Mouse (Mus musculus): ENCODE results near the gene Arl13b. TPM values are rescaled to one million over a fixed set of nuclear protein-coding genes. Genes with fewer than 3 reads are reported as not detected.

The Arl13b gene
- 19.2 and 20.8 TPM in 2 replicates for polyA plus RNA-seq (2015; fragmentation: Nextera tagmentation; extraction: Ambion mirVana)

DNA sequence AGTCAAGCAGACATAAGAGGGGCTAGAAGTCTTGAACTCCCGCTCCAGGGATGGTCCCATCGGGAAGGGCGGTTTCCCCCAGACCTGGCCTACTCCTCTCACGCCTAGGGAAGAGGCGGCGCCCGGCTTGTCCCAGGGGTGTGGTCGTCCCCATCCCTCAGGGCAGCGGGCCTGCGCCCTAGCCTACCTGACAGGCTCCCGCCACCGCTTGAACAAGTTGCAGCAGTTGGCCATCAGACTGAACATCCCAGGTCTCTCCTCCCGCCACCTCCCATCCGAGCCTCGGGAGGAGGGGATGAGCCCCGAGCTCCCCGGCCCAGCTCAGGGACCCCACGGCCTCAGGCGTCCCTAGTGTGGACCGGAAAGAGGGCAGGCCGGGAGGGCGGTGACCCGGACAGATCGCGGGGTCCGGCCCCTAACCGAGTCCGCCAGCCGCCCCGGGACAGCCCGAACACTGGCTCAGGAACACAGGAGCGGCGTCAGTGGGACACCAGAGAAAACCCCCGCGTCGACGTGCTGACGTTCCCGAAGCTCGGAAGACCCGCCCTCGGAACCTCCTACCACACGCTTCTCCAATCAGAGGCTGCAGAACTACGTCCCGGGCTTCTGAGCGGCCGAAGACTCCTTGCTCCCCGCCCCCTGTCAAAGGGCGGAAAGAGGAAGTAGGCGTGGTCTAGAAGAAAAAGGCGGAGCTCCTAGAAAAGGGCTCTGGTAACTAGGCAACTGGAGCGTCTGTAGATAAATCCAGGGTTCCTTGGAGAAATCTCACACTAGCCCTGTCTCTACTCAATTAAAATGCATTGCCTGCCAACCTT, at the start of gene Arl13b:
Arl13b (minus strand) TSS at position 543 of the 815 bp plus-strand sequence.
- Histone ChIP-seq H3K4me2 (replicated peaks; ENCODE audit: low read depth, low read length) (peak within 1 kb of the TSS; percentile 68), H3K9ac (replicated peaks; ENCODE audit: low read length) (peak within 1 kb of the TSS; percentile 83), H3K9me3 (ENCODE audit: low read length) (no peaks in the 10 kb centered on the region), H3K4me3 (ENCODE audit: low read length) (peak within 1 kb of the TSS; percentile 87), H3K36me3 (ENCODE audit: insufficient read depth, low read length) (no peaks in the 10 kb centered on the region), H3K27ac (ENCODE audit: low read length) (peak within 1 kb of the TSS; percentile 50), H3K27me3 (ENCODE audit: insufficient read depth, low read length) (no peaks in the 10 kb centered on the region), H3K4me1 (ENCODE audit: insufficient read depth, low read length) (no peaks in the 10 kb centered on the region)
- peak; percentile 100 for ATAC-seq (ENCODE audit: low FRiP score, low TSS enrichment)
- WGBS: 0% methylated on average over 52 of the region's 52 CpGs

DNA sequence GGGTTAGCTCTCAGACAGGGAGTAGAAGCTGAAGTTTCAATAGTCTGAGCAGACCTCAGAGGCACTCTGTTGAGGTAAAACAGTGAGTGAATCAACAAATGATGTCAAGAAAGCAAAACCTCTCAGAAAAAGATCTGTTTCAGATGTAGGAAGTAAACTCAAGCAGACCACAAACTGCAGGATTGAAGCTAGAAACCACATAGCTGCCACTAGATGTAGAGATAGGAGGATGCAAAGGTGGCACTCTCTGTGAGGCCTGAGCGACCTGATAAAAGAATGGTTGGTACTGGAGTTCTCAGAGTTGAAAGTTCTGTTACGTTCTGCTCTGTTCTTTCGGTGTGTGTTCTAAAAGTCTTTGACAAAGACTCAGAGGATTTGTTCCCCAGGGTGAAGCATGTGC, 49.0 kb upstream of the Arl13b start:
- Histone ChIP-seq H3K27ac (ENCODE audit: low read length) (no peak overlapping the region), H3K4me1 (ENCODE audit: insufficient read depth, low read length) (no peaks in the 10 kb centered on the region), H3K9me3 (ENCODE audit: low read length) (no peaks in the 10 kb centered on the region), H3K4me3 (ENCODE audit: low read length) (no peak overlapping the region), H3K27me3 (ENCODE audit: insufficient read depth, low read length) (no peaks in the 10 kb centered on the region), H3K36me3 (ENCODE audit: insufficient read depth, low read length) (no peaks in the 10 kb centered on the region), H3K9ac (replicated peaks; ENCODE audit: low read length) (no peak overlapping the region), H3K4me2 (replicated peaks; ENCODE audit: low read depth, low read length) (no peak overlapping the region)
- no peak for ATAC-seq (ENCODE audit: low FRiP score, low TSS enrichment)
- 89% methylated on average over 3 of the region's 3 CpGs for WGBS

DNA sequence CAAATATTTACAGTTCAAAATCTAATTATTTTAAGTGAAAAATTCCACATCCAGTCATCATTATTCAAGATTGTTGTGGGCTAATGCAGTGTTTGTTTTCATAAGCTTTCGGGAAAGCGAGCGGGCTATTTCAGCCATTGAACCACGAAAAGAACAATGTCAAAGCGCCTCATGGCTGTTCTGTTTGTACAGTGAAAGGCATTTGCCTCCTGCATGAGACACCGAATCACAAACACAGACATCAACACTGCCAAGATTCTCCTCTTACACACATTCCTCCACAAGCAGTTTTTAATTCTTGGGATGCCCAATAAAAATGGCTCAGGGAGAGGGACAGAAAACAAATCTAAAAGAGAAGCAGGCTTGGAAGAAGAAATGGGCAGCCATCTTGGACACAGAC, 27.2 kb upstream of the Arl13b start:
- no peak for ATAC-seq (ENCODE audit: low FRiP score, low TSS enrichment)
- WGBS: 50% methylated on average over 6 of the region's 6 CpGs
- no peak overlapping the region for H3K9ac ChIP-seq (replicated peaks; ENCODE audit: low read length)
- H3K36me3 ChIP-seq (ENCODE audit: insufficient read depth, low read length): no peaks in the 10 kb centered on the region
- H3K9me3 ChIP-seq (ENCODE audit: low read length): peaks cover 7% of the 10 kb centered on the region; the same call in 1 of the 2 replicates
- no peak overlapping the region for H3K4me3 ChIP-seq (ENCODE audit: low read length)
- peaks cover 6% of the 10 kb centered on the region; the same call in 1 of the 2 replicates for H3K4me1 ChIP-seq (ENCODE audit: insufficient read depth, low read length)
- H3K4me2 ChIP-seq (replicated peaks; ENCODE audit: low read depth, low read length): no peak overlapping the region
- H3K27ac ChIP-seq (ENCODE audit: low read length): no peak overlapping the region
- H3K27me3 ChIP-seq (ENCODE audit: insufficient read depth, low read length): no peaks in the 10 kb centered on the region

DNA sequence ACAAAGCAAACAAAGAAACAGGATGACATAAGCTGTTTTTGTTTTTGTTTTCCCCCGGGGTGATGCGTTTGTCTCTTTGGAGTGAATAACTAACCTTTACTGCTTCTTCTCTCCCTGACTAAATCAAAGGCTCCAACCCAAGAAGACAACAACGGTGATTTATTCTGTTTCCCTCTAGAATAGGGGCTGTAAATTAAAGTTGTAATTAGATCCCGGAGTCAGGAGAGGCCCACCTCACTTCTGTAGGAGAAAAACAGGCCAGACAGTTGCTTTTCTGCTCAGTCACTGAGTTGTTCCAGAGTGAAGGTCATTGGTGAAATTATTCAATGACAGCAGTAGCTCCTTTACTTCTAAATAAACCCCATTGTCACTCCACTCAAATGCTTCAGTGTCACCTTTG, 26.3 kb upstream of the Arl13b start:
- Histone ChIP-seq H3K4me1 (ENCODE audit: insufficient read depth, low read length) (peaks cover 6% of the 10 kb centered on the region; the same call in 1 of the 2 replicates), H3K4me2 (replicated peaks; ENCODE audit: low read depth, low read length) (no peak overlapping the region), H3K9ac (replicated peaks; ENCODE audit: low read length) (no peak overlapping the region), H3K36me3 (ENCODE audit: insufficient read depth, low read length) (no peaks in the 10 kb centered on the region), H3K27ac (ENCODE audit: low read length) (peak overlapping the region; percentile 55), H3K27me3 (ENCODE audit: insufficient read depth, low read length) (no peaks in the 10 kb centered on the region), H3K9me3 (ENCODE audit: low read length) (peaks cover 7% of the 10 kb centered on the region; the same call in 1 of the 2 replicates), H3K4me3 (ENCODE audit: low read length) (no peak overlapping the region)
- WGBS: 8% methylated on average over 4 of the region's 4 CpGs
- peak; percentile 86; the same call in 1 of the 2 replicates for ATAC-seq (ENCODE audit: low FRiP score, low TSS enrichment)

DNA sequence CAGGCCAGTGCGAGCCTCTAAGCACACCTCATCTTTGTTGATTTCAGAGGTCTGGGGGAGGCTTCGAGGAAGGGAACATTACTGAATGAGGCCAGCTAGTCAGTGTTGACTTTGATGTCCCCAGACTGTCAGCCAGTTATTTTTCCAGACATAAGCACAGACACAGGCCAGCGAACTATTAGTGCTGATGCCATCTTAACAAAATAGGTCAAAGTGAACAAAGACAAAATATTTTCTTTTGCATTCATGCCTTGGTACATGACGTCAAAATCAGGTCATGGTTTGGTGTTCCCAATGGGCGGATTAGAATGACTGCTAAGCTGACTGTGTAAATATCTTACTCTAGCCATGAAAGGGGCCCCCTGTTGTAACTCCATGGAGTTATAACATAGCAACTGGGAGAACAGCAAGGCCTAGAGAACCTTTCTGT, 25.9 kb upstream of the Arl13b start:
- Histone ChIP-seq H3K4me3 (ENCODE audit: low read length) (no peak overlapping the region), H3K4me1 (ENCODE audit: insufficient read depth, low read length) (peaks cover 6% of the 10 kb centered on the region; the same call in 1 of the 2 replicates), H3K4me2 (replicated peaks; ENCODE audit: low read depth, low read length) (no peak overlapping the region), H3K9ac (replicated peaks; ENCODE audit: low read length) (no peak overlapping the region), H3K36me3 (ENCODE audit: insufficient read depth, low read length) (no peaks in the 10 kb centered on the region), H3K9me3 (ENCODE audit: low read length) (peaks cover 7% of the 10 kb centered on the region; the same call in 1 of the 2 replicates), H3K27me3 (ENCODE audit: insufficient read depth, low read length) (no peaks in the 10 kb centered on the region), H3K27ac (ENCODE audit: low read length) (peak overlapping the region; percentile 55)
- 17% methylated on average over 5 of the region's 5 CpGs for WGBS
- peak; percentile 80 for ATAC-seq (ENCODE audit: low FRiP score, low TSS enrichment)

DNA sequence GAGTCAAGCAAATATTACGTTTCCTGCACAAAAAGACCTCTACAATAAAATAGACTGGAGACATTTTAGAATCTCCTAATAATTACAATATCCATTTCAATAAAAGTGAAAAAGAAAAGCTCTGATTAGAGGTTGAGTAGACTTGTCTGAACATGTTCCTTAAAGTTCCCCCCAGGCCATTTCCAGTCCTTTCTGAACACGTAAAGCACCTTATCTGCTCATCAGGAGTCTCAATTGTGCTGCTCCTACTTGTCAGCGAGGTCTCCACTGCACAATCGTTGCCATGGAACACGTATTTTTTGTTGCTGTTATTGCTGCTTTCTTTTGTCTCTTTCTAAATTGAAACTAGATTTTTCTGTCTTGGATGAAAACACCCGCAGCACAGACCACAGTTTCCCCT, 14.6 kb upstream of the Arl13b start:
- no peak for ATAC-seq (ENCODE audit: low FRiP score, low TSS enrichment)
- Histone ChIP-seq H3K27me3 (ENCODE audit: insufficient read depth, low read length) (no peaks in the 10 kb centered on the region), H3K36me3 (ENCODE audit: insufficient read depth, low read length) (no peaks in the 10 kb centered on the region), H3K4me2 (replicated peaks; ENCODE audit: low read depth, low read length) (no peak overlapping the region), H3K9me3 (ENCODE audit: low read length) (no peaks in the 10 kb centered on the region), H3K27ac (ENCODE audit: low read length) (no peak overlapping the region), H3K4me1 (ENCODE audit: insufficient read depth, low read length) (no peaks in the 10 kb centered on the region), H3K9ac (replicated peaks; ENCODE audit: low read length) (no peak overlapping the region), H3K4me3 (ENCODE audit: low read length) (no peak overlapping the region)
- 73% methylated on average over 6 of the region's 6 CpGs for WGBS

DNA sequence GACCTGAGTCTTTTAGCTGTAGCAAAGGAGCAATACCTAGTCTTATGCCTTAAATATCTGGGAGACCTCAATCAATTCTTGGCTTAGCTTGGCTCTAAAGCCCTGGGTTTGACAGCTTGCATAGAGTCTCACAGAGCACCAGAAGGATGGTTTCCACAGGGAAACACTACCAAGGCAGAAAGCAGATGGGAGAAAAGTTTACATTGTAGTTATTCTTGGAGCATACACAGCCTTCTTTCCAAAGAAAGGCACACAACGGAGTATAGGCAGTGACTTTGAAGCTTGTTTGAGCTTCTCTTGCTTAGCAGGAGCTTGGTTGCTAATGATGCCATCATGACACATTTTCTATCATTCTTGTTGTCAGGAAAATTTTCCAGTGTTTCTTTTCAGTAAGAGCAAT, 13.3 kb upstream of the Arl13b start:
- Histone ChIP-seq H3K4me3 (ENCODE audit: low read length) (no peak overlapping the region), H3K36me3 (ENCODE audit: insufficient read depth, low read length) (no peaks in the 10 kb centered on the region), H3K4me2 (replicated peaks; ENCODE audit: low read depth, low read length) (no peak overlapping the region), H3K9me3 (ENCODE audit: low read length) (no peaks in the 10 kb centered on the region), H3K4me1 (ENCODE audit: insufficient read depth, low read length) (peaks cover 2% of the 10 kb centered on the region; the same call in 1 of the 2 replicates), H3K27ac (ENCODE audit: low read length) (no peak overlapping the region), H3K9ac (replicated peaks; ENCODE audit: low read length) (no peak overlapping the region), H3K27me3 (ENCODE audit: insufficient read depth, low read length) (no peaks in the 10 kb centered on the region)
- no peak for ATAC-seq (ENCODE audit: low FRiP score, low TSS enrichment)
- WGBS: 86% methylated on average over 1 of the region's 1 CpGs

DNA sequence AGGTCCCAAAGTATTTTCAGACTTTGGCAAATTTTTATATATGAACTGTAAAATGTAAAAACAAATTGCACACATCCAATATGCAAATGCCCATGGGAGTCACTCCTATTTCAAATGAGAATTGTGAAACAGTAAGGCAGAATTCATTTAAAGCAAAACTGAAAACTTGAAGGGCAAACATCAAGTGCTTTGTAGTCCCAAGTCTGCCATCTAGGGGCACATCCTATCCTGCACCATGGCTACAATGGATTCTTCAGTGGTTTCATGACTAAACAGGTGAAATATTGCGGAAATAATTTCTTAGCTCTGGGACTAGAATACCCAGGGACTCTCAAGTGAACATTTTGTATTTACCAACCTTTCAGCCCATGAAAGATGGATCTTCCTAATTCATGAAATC, 11.2 kb upstream of the Arl13b start:
- no peak overlapping the region for H3K9ac ChIP-seq (replicated peaks; ENCODE audit: low read length)
- H3K4me2 ChIP-seq (replicated peaks; ENCODE audit: low read depth, low read length): no peak overlapping the region
- no peaks in the 10 kb centered on the region for H3K36me3 ChIP-seq (ENCODE audit: insufficient read depth, low read length)
- peaks cover 2% of the 10 kb centered on the region; the same call in 1 of the 2 replicates for H3K4me1 ChIP-seq (ENCODE audit: insufficient read depth, low read length)
- ATAC-seq (ENCODE audit: low FRiP score, low TSS enrichment): no peak
- WGBS: 95% methylated on average over 1 of the region's 1 CpGs
- H3K27ac ChIP-seq (ENCODE audit: low read length): no peak overlapping the region
- H3K27me3 ChIP-seq (ENCODE audit: insufficient read depth, low read length): no peaks in the 10 kb centered on the region
- H3K9me3 ChIP-seq (ENCODE audit: low read length): no peaks in the 10 kb centered on the region
- no peak overlapping the region for H3K4me3 ChIP-seq (ENCODE audit: low read length)

DNA sequence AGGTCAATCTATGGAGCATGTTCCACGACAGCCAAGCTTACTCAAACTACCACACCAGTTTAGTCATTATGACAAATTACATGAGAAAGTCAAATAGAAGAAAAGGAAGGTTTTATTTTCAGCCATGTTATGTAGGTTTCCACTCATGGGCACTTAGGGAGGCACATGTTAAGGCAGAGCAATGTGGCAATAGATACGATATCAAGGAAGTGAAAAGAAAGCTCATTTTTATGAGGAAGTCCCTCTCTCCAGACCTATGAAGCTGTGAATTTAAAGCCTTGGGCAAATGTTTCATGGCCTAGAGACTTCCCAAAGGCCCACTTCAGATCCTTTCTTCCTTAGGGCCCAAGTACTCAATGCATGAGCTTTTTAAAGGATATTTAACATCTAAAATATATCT, 10.7 kb upstream of the Arl13b start:
- Histone ChIP-seq H3K9ac (replicated peaks; ENCODE audit: low read length) (no peak overlapping the region), H3K4me3 (ENCODE audit: low read length) (no peak overlapping the region), H3K36me3 (ENCODE audit: insufficient read depth, low read length) (no peaks in the 10 kb centered on the region), H3K4me2 (replicated peaks; ENCODE audit: low read depth, low read length) (no peak overlapping the region), H3K9me3 (ENCODE audit: low read length) (no peaks in the 10 kb centered on the region), H3K27me3 (ENCODE audit: insufficient read depth, low read length) (no peaks in the 10 kb centered on the region), H3K4me1 (ENCODE audit: insufficient read depth, low read length) (peaks cover 2% of the 10 kb centered on the region; the same call in 1 of the 2 replicates), H3K27ac (ENCODE audit: low read length) (no peak overlapping the region)
- no peak for ATAC-seq (ENCODE audit: low FRiP score, low TSS enrichment)
- WGBS: 82% methylated on average over 2 of the region's 2 CpGs

DNA sequence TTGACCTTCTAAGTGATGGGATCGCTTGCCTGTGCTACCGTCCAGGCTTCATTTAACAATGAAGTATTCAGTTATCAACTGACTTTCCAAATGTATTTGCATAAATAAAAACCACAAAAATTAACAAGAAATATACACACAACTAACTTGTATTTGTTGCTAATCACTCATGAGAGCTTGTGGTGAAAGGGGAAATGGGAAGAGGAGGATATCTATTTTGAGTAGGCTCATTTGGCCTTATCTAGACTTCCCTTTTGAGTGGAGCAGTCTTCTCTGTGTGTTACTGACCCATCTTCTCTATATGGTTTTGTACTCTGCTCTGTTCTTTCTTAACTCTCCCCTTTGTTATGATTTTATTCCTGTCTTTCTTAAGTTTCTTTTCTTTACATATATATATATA, 9.4 kb upstream of the Arl13b start:
- no peak for ATAC-seq (ENCODE audit: low FRiP score, low TSS enrichment)
- Histone ChIP-seq H3K4me2 (replicated peaks; ENCODE audit: low read depth, low read length) (no peak overlapping the region), H3K27ac (ENCODE audit: low read length) (no peak overlapping the region), H3K36me3 (ENCODE audit: insufficient read depth, low read length) (no peaks in the 10 kb centered on the region), H3K4me3 (ENCODE audit: low read length) (no peak overlapping the region), H3K4me1 (ENCODE audit: insufficient read depth, low read length) (peaks cover 2% of the 10 kb centered on the region; the same call in 1 of the 2 replicates), H3K27me3 (ENCODE audit: insufficient read depth, low read length) (no peaks in the 10 kb centered on the region), H3K9ac (replicated peaks; ENCODE audit: low read length) (no peak overlapping the region), H3K9me3 (ENCODE audit: low read length) (no peaks in the 10 kb centered on the region)
- 95% methylated on average over 2 of the region's 2 CpGs for WGBS

Measured in kidney, embryonic 16.5 days (tissue).